Mouse (Mus musculus) MEL (cell line): ENCODE measurements at regions not wholly inside any gene's neighbourhood (a gene's known extent, or its start where the extent isn't known, plus 50 kb on each side); places are given as distances from the start of the nearest gene placed in this dataset.

Source experiments
- CTCF ChIP-seq, 3 experiments: IDR thresholded peaks in 2 of 3; conservative IDR thresholded peaks in 1 of 3; 2 replicates each; pipeline ENCODE4 v1.5.1; 2011 to 2012; ENCODE audit warnings: low read length in 3 of 3, low read depth in 2 of 3, mild to moderate bottlenecking in 2 of 3, improper control_type of control experiment in 1 of 3, inconsistent platforms in 1 of 3, mixed read lengths in 1 of 3, moderate library complexity in 1 of 3; ENCODE audit not compliant: control insufficient read depth in 1 of 3, insufficient read depth in 1 of 3, poor library complexity in 1 of 3, severe bottlenecking in 1 of 3
- EP300 ChIP-seq, 2 experiments: IDR thresholded peaks; 2 replicates each; pipeline ENCODE4 v1.6.1; 2011; ENCODE audit warnings: improper control_type of control experiment in 2 of 2, low read length in 2 of 2, low read depth in 1 of 2, mild to moderate bottlenecking in 1 of 2
- HCFC1 ChIP-seq: IDR thresholded peaks from 2 replicates; pipeline ENCODE4 v1.6.1; 2012; ENCODE audit warnings: low read depth, mild to moderate bottlenecking, inconsistent platforms, low read length, improper control_type of control experiment, moderate library complexity
- NELFE ChIP-seq: IDR thresholded peaks from 2 replicates; pipeline ENCODE4 v1.6.1; 2011; ENCODE audit warnings: low read depth, low read length, improper control_type of control experiment
- POLR2A ChIP-seq, 2 experiments: IDR thresholded peaks; 2 replicates each; pipeline ENCODE4 v1.6.1; 2011 to 2012; ENCODE audit warnings: low read length in 2 of 2, mild to moderate bottlenecking in 2 of 2, control low read depth in 1 of 2, improper control_type of control experiment in 1 of 2, low read depth in 1 of 2, moderate library complexity in 1 of 2; ENCODE audit not compliant: control insufficient read depth in 1 of 2, insufficient read depth in 1 of 2, poor library complexity in 1 of 2
- TBP ChIP-seq: IDR thresholded peaks from 2 replicates; pipeline ENCODE4 v1.8.0; 2011; ENCODE audit warnings: low read depth, low read length, improper control_type of control experiment

- TF ChIP-seq POLR2A (IDR thresholded peaks at IDR 0.05; ENCODE audit: control insufficient read depth in 1 of 2, insufficient read depth in 1 of 2, low read depth in 1 of 2, low read length in 2 of 2, poor library complexity in 1 of 2) (no peak), HCFC1 (no peak), EP300 (IDR thresholded peaks at IDR 0.05; ENCODE audit: low read depth in 1 of 2, low read length in 2 of 2) (no peak), CTCF (IDR thresholded peaks at IDR 0.05 in 2 of 3, conservative IDR thresholded peaks at IDR 0.05 in 1 of 3; ENCODE audit: control insufficient read depth in 1 of 3, insufficient read depth in 1 of 3, low read depth in 2 of 3, low read length in 3 of 3, poor library complexity in 1 of 3, severe bottlenecking in 1 of 3) (no peak), NELFE (no peak), TBP (no peak)
Measured at GRCm38 (mm10) chr2:10674738-10675349, 304.5 kb downstream of the Sfmbt2 start.
